Mouse (Mus musculus): ENCODE data around the gene H2-DMb1.

H2-DMb1 gene

DNA sequence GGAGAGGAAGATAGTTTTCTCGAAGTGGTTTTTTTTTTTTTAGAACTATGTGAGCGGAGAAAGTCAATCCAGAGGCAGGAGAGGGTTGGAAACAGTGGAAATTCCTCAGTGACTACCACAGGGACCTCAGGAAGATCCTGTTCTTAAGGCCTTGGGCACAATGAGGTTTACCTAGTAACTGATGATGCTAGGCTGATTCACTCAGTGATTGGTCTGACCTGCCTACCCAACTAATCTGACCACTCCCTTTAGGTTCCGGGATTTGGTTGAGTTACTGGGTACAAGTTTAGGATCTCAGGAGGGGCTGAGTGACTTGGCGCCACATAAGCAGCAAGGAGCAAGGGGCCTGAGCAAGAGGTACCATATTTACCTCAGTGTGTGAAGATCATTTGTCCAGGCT is at the start of gene H2-DMb1:
Gene H2-DMb1 (plus strand): TSS at position 150 of the 400 bp plus-strand sequence.
- no peak for DNase-seq (ENCODE audit: low spot score)

GRCm38 (mm10) chr17:34104804-34105203 is 48.1 kb upstream of the H2-DMb1 start:
- DNase-seq (ENCODE audit: low spot score), result no peak

- no peak for DNase-seq (ENCODE audit: low spot score)
Measured at GRCm38 (mm10) chr17:34106555-34106954, 46.3 kb upstream of the H2-DMb1 start.

DNA sequence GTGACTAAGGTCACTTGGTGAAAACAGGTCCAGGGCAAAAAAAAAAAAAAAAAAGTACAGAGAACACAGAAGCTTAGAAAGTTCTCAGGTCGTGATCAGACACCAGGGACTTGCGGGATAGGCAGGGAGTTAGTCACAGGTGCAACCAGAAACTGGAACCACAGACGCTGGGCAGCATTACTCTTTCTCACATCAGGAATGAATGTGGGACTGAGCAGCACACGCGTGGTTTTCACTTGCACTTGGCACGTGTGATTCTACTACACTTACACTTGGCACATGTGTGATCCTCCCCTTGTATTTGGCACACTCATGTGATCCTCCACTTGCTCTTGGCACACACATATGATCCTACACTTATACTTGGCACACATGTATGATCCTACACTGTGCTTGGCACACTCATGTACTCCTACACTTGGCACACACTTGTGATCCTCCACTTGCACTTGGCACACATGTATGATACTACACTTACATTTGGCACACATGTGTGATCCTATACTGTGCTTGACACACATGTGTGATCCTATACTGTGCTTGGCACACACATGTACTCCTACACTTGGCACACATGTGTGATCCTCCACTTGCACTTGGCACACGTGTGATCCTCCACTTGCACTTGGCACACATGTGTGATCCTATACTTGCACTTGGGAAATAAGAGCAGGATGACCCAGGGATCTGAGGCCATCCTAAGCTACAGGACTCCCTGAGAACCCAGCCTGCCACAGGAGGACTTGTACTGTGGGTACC is 45.6 kb upstream of the H2-DMb1 start:
- no peak for DNase-seq (ENCODE audit: low spot score)

GRCm38 (mm10) chr17:34108460-34108859 is 44.4 kb upstream of the H2-DMb1 start:
- no peak for DNase-seq (ENCODE audit: low spot score)

GRCm38 (mm10) chr17:34109038-34109805 is 43.6 kb upstream of the H2-DMb1 start:
- no peak for DNase-seq (ENCODE audit: low spot score)

DNA sequence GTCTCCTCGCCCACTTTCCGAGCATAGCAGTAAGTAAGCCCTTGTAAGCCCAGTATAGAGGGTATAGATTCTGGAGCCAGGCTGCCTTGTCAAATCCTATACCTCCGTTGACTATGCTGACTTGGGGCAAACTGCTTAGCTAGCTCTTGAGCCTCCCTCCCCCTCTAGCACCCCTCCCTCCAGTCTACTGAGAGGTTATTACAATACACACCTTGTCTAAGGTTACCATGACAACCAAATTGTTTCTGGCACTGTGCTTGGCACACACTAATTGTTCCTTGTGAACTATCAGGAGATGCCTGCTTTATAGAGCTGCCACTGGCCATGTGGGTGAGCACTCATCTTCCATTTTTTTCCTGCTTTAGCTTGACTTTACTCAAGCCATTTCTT is 43.1 kb upstream of the H2-DMb1 start:
- no peak for DNase-seq (ENCODE audit: low spot score)

- no peak for DNase-seq (ENCODE audit: low spot score)
Measured at GRCm38 (mm10) chr17:34110309-34110708, 42.6 kb upstream of the H2-DMb1 start.

DNA sequence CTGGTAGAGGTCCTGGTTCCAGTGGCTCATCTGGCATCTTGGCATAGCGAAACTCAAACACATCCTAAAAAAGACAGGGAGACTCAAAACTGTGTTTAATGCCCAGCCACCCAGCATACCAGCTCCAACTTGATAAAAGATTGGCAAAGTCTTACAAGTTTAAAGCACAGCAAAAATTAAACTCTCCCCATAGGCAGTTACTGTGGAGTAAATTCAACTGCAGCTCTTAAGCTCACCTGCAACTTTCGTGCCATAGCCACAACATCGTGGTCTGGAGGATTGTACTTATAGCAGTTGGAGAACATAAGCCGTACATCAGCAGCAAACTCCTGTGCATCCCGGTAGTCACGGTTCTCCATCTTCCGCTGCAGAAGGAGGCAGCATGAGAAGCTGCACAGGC is 38.8 kb upstream of the H2-DMb1 start:
- no peak for DNase-seq (ENCODE audit: low spot score)

GRCm38 (mm10) chr17:34116736-34117370 is 36.0 kb upstream of the H2-DMb1 start:
- DNase-seq (ENCODE audit: low spot score), result no peak

GRCm38 (mm10) chr17:34117421-34118112 is 35.3 kb upstream of the H2-DMb1 start:
- DNase-seq (ENCODE audit: low spot score), result no peak

DNA sequence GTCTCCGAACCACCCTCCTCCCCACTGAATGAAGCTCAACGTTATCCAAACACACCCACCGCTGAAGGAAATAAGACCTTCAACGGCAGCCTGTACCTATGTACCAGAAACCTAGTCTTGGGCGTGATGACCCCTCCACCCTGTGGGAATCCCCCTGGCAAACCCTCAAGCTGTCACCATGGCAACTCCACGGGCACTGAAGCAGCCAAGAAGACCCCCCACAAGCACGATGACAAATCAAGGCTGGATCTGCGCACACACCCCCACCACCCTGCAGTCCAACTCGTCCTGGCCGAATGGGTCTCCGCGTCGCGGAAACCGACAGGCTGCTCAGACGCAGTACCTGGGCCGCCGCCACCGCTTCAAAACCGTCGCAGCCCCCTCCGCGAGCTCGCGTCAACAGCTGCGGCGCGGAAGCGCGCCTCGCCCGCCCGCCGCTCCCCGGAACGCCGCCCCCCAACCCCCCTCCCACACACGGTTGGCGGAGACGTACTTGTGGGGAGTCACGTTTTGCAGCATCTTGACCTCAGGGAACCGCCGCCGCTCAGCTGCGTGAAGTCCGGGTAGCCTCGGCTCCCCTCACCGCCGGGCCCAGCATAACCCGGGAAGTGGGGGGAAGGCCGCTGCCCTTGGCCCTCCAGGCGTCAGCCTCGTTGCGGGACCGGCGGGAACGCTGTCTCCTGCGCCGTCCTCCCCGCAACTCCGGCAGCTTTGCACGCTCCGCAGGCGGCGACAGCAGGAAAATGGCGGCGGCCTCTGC is 34.6 kb upstream of the H2-DMb1 start:
- peak; percentile 69 for DNase-seq (ENCODE audit: low spot score)

DNA sequence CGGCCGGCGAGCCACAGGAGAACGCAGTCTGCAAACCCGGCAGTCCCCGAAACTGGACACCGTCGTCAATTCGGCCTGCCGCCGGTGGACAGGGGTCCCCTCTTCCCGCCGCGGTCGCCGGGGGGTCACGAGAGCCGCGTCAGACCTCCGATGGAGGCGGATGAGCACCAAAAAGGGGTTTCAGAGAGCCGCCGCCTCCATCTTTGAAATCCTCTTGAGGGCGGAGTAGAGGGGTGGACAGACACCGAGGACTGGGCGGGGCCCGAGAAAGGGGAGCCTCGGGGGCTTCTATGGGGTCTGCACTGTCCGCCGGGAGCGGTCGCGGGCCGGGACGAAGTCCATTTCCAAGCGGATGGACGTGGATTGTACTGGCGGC is 34.0 kb upstream of the H2-DMb1 start:
- no peak for DNase-seq (ENCODE audit: low spot score)

DNA sequence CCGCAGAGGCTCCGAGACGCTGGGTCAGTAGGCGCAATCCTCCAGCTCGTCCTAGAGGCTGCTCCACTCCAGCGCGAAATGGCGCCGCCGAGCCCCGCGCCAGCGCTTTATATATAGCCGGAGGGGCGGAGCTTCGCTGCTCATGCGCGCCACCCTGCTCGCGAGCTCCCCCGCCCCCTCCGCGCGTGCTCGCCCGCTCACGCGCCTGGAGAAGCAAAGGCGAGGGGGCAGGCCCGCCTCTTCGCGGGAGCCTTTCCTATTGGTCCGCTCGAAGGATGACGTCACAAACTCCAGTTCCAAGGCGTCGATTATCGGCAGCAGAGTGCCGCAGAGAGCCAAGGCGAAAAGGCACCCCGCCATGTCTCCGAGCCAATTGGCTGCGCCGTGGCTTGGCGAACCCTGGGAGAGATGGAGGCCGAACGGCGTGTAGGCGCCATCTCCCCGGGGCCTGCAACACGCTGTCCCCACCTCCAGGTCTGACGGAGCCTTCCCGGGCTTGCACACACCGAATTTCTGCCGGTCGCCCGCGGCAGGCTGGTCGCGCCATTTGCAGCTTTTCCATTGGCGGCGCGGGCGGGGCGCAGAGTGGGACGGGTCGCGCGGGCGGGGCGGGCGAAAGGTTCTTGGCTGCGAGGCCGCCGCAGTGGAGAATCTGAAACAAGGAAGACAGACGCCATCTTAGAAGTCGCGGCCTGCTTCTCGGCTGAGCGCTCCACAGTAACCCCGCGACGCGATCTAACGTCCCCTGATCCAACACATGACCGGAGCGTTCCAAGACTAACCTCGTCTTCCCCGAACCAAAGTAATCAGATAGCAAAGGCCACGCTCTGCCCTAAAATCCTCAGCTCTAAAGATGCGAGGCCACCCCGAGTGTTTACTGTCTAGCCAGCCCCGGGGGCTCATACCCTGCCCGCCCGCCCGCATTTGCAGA is 33.4 kb upstream of the H2-DMb1 start, which contains the start of gene H2-DMa:
Gene H2-DMa (plus strand): TSS at position 293 of the 931 bp plus-strand sequence.
- DNase-seq (ENCODE audit: low spot score), result peak; percentile 99

GRCm38 (mm10) chr17:34120180-34120723 is 32.6 kb upstream of the H2-DMb1 start:
- peak; percentile 94 for DNase-seq (ENCODE audit: low spot score)

GRCm38 (mm10) chr17:34120814-34121171 is 32.1 kb upstream of the H2-DMb1 start:
- peak; percentile 88 for DNase-seq (ENCODE audit: low spot score)

DNA sequence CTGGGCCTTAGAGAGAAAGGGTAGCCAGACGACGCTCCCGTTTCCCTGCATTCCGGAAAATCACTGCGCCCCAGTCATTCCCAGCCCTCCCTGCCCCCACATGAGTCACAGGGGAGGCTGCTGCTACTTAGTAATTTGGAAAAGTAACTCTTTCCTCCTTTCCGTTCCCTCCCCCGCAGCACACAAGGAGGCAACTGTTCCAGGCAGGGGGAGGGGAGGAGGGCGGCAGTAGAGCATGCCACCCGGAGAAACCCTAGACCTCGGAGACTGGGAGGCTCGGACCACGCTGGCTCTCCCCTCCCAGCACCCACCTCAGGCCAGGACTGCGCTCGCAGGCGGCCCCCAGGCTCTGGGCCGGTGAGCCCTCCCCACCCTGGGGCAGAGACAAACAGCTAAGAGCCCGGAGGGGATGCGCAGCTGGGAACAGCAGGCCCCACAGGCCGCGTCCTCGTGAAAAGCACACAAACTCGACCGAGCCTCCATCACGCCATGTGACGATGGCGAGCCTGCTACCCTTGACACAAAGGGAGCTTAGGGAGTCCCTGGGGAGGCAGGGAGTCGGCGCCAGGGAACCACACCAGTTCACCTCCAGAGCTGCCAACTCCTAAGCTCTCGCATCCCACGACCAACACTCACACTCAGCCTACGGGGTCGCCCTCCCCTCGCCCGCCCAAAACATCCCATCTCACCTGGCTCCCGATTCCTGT is 31.5 kb upstream of the H2-DMb1 start:
- peak; percentile 94 for DNase-seq (ENCODE audit: low spot score)

DNA sequence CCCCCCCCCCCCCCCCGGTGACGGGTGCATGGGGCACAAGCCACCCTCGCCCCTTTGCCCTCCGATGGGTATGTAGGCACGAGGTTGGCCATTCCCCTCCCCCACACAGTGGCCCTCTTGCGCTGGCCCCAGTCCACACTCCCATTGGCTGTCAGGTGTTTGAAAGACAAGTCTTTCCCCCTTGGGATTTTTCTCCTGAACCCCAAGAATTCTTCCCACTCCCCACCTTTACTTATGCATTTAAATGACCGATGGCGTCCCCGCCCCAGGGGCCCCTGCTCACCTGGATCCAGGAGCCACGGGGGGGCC is 31.0 kb upstream of the H2-DMb1 start:
- DNase-seq (ENCODE audit: low spot score), result peak; percentile 84

- peak; percentile 98 for DNase-seq (ENCODE audit: low spot score)
Measured at GRCm38 (mm10) chr17:34122188-34122984, 30.5 kb upstream of the H2-DMb1 start, which contains the start of gene Brd2. Gene Brd2 (minus strand): TSS chr17:34122634.
